8 mouse cellular contexts compared by ENCODE assay signal in genomic region chr14:14345113-14345871, GRCm38 (mm10). TPM values are rescaled to one million over a fixed set of nuclear protein-coding genes. Genes with fewer than 3 reads are reported as not detected.
DNase-seq lines count a peak whose midpoint lies in the region; ATAC-seq lines count a peak whose summit lies in the region.

No protein-coding gene starts in this region.

- WGBS in lung, embryonic 16.5 days = 8% methylated on average over 38 of the region's 40 CpGs

- peak overlapping the region; percentile 58 for H3K4me3 ChIP-seq in lung, embryonic 16.5 days (ENCODE audit: low read length)

- peak overlapping the region; percentile 84 for H3K4me2 ChIP-seq in lung, embryonic 16.5 days (ENCODE audit: low read depth, low read length)

- DNase-seq in MEL-GATA-1-ER (ENCODE audit: extremely low read depth, low read depth) = peak; percentile 42
- peak; percentile 89 for DNase-seq in cerebellum, adult 9-10 months
- DNase-seq in forelimb bud, embryonic 11.5 days (ENCODE audit: low read depth, low spot score) = peak; percentile 88
- peak; percentile 96 for DNase-seq in heart, postnatal 4 days
- DNase-seq in layer of hippocampus, adult 8-10 months (ENCODE audit: low spot score in 2 of 2) = peak; percentile 79 to 82
- DNase-seq in ovary, adult 18-20 months (ENCODE audit: low spot score) = peak; percentile 83
- peak; percentile 93 for DNase-seq in thymus, postnatal 0 days (ENCODE audit: low spot score)

- H3K9ac ChIP-seq in lung, embryonic 16.5 days (ENCODE audit: low read length) = peak overlapping the region; percentile 62

- peaks cover 36% of the 10 kb centered on the region for H3K9me3 ChIP-seq in lung, embryonic 16.5 days (ENCODE audit: control insufficient read depth, low read length)

- no peaks in the 10 kb centered on the region for H3K27me3 ChIP-seq in lung, embryonic 16.5 days (ENCODE audit: control insufficient read depth, insufficient read depth, low read depth, low read length)

- peak; percentile 84 for ATAC-seq in lung, embryonic 16.5 days (ENCODE audit: low read depth)

- peak overlapping the region; percentile 69 for H3K27ac ChIP-seq in lung, embryonic 16.5 days (ENCODE audit: low read length)

- H3K4me1 ChIP-seq in lung, embryonic 16.5 days (replicated peaks; ENCODE audit: control insufficient read depth, insufficient read depth, low read length) = no peaks in the 10 kb centered on the region

- peaks cover 8% of the 10 kb centered on the region for H3K36me3 ChIP-seq in lung, embryonic 16.5 days (ENCODE audit: control insufficient read depth, insufficient read depth, low read length)

RNA-seq across cellular contexts. Expression of gene Il3ra, which starts 0.8 kb away (rescaled TPM):
- total RNA-seq in heart, postnatal 4 days (2021) = 1 to 10 TPM; 7.9 to 9.9 TPM
- 10 to 100 TPM in 1 of 4 experiments, 1 to 10 TPM in 3; 3.7 to 10.8 (median 5.0) TPM for total RNA-seq in layer of hippocampus, adult 8-10 months (2022)
- polyA plus RNA-seq in lung, embryonic 16.5 days (2015; fragmentation: Nextera tagmentation; extraction: Ambion mirVana) = 9.9 and 12.5 TPM in 2 replicates
- polyA plus RNA-seq in thymus, postnatal 0 days (2015; fragmentation: Nextera tagmentation; extraction: Ambion mirVana) = 6.5 and 8.5 TPM in 2 replicates

RNA-seq across cellular contexts. Expression of gene Olfr31, which starts 22.7 kb away (rescaled TPM):
- total RNA-seq in heart, postnatal 4 days (2021) = under 1 TPM in 1 of 2 experiments, not detected in 1; 0.07 TPM
- not detected for total RNA-seq in layer of hippocampus, adult 8-10 months (2022)
- polyA plus RNA-seq in lung, embryonic 16.5 days (2015; fragmentation: Nextera tagmentation; extraction: Ambion mirVana) = not detected in 2 replicates
- not detected in 2 replicates for polyA plus RNA-seq in thymus, postnatal 0 days (2015; fragmentation: Nextera tagmentation; extraction: Ambion mirVana)

RNA-seq across cellular contexts. Expression of gene Olfr721-ps1, which starts 55.8 kb away (rescaled TPM):
- total RNA-seq in heart, postnatal 4 days (2021) = not detected
- not detected for total RNA-seq in layer of hippocampus, adult 8-10 months (2022)
- not detected in 2 replicates for polyA plus RNA-seq in lung, embryonic 16.5 days (2015; fragmentation: Nextera tagmentation; extraction: Ambion mirVana)
- polyA plus RNA-seq in thymus, postnatal 0 days (2015; fragmentation: Nextera tagmentation; extraction: Ambion mirVana) = not detected in 2 replicates

Comparison
In these comparisons a context has a peak if more than half of its experiments do, and no peak if none do; other contexts are left out.
1. Peak in every context shown above with its lines: DNase-seq, ATAC-seq, H3K4me3 ChIP-seq and H3K27ac ChIP-seq.
2. DNase-seq: peak in every context shown above with its lines; median percentile 96 in heart, postnatal 4 days; 93 in thymus, postnatal 0 days; 89 in cerebellum, adult 9-10 months; 88 in forelimb bud, embryonic 11.5 days; 83 in ovary, adult 18-20 months; 80 in layer of hippocampus, adult 8-10 months; 42 in MEL-GATA-1-ER.